Mouse (Mus musculus) E14TG2a.4 (cell line): ENCODE data around the gene H2al1h.
"Not testable (repeated sequence)": the region's sequence is repeated elsewhere in the genome, so short reads cannot be mapped to it uniquely, and the experiment has no call there.

Experiments used
- H3K27me3 ChIP-seq: 2 replicates; pipeline ENCODE4 v1.6.1; 2014; ENCODE audit warnings: low read length, control low read depth; ENCODE audit not compliant: insufficient read depth
- H3K36me3 ChIP-seq: 2 replicates; pipeline ENCODE4 v1.6.1; 2014; ENCODE audit warnings: low read length, control low read depth; ENCODE audit not compliant: insufficient read depth
- H3K4me1 ChIP-seq: replicated peaks from 2 replicates; pipeline ENCODE4 v1.6.1; 2014; ENCODE audit warnings: low read depth, low read length, control low read depth
- H3K4me3 ChIP-seq: replicated peaks from 2 replicates; pipeline ENCODE4 v1.5.1; 2014; ENCODE audit warnings: mild to moderate bottlenecking, low read length
- H3K9me3 ChIP-seq: 2 replicates; pipeline ENCODE4 v1.6.1; 2014; ENCODE audit warnings: low read length, control low read depth
- CTCF ChIP-seq: conservative IDR thresholded peaks from 2 replicates; pipeline ENCODE4 v1.5.1; 2014; ENCODE audit warnings: low read length
- NANOG ChIP-seq: IDR thresholded peaks from 2 replicates; pipeline ENCODE4 v1.6.1; 2014; ENCODE audit warnings: borderline replicate concordance, low read length, mixed read lengths
- POU5F1 ChIP-seq: IDR thresholded peaks from 2 replicates; pipeline ENCODE4 v1.6.1; 2014; ENCODE audit warnings: low read length, borderline replicate concordance

H2al1h gene

DNA sequence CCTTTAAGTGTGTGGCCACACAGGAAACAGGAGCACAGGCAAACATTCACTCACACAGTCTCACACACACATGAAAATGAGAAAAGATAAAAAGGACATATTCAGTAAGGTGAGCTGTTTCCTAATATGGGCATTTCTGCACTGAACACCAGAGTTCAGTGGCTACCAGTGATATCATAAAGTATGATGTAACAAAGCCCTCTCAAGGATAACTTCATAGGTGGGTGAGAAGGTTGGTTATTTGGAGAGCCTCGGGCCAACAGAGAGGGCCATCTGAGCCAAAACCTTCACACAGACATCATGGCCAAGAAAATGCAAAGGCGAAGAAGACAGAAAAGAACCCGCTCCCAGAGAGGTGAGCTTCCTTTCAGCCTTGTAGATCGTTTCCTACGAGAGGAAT lies 3.1 kb downstream of the H2al1h start, which contains the start of gene H2al1i:
H2al1i (plus strand) TSS at position 301 of the 400 bp plus-strand sequence.
- H3K4me1 ChIP-seq, H3K9me3 ChIP-seq, H3K27me3 ChIP-seq, H3K36me3 ChIP-seq, H3K4me3 ChIP-seq: not testable (repeated sequence)

- not testable (repeated sequence) for H3K36me3 ChIP-seq, H3K9me3 ChIP-seq, H3K4me3 ChIP-seq, H3K4me1 ChIP-seq, H3K27me3 ChIP-seq
Observed at GRCm38 (mm10) chrX:11327522-11327921, 6.2 kb downstream of the H2al1h start, which contains the start of gene H2al1j. Gene H2al1j, plus strand, starts transcription at chrX:11327822.

- H3K36me3 ChIP-seq = no peaks in the 10 kb centered on the region
- no peaks in the 10 kb centered on the region for H3K4me1 ChIP-seq
- no peak overlapping the region for H3K4me3 ChIP-seq
- H3K27me3 ChIP-seq = no peaks in the 10 kb centered on the region
- no peak for TF ChIP-seq CTCF
- TF ChIP-seq POU5F1 = no peak
- TF ChIP-seq NANOG = no peak
- H3K9me3 ChIP-seq = no peaks in the 10 kb centered on the region
Observed at GRCm38 (mm10) chrX:11345762-11346161, 24.5 kb downstream of the H2al1h start.

GRCm38 (mm10) chrX:11346756-11347155 lies 25.5 kb downstream of the H2al1h start:
- H3K4me1 ChIP-seq = no peaks in the 10 kb centered on the region
- H3K36me3 ChIP-seq = no peaks in the 10 kb centered on the region
- TF ChIP-seq CTCF (no peak), POU5F1 (no peak), NANOG (no peak)
- H3K27me3 ChIP-seq = no peaks in the 10 kb centered on the region
- H3K9me3 ChIP-seq = no peaks in the 10 kb centered on the region
- H3K4me3 ChIP-seq = no peak overlapping the region

- Histone ChIP-seq H3K36me3 (no peaks in the 10 kb centered on the region), H3K9me3 (no peaks in the 10 kb centered on the region), H3K4me1 (no peaks in the 10 kb centered on the region), H3K4me3 (no peak overlapping the region), H3K27me3 (no peaks in the 10 kb centered on the region)
- TF ChIP-seq NANOG = no peak
- no peak for TF ChIP-seq CTCF
- TF ChIP-seq POU5F1 = no peak
Observed at GRCm38 (mm10) chrX:11360823-11361222, 39.5 kb downstream of the H2al1h start.

- H3K27me3 ChIP-seq = no peaks in the 10 kb centered on the region
- no peaks in the 10 kb centered on the region for H3K36me3 ChIP-seq
- no peak overlapping the region for H3K4me3 ChIP-seq
- no peak for TF ChIP-seq NANOG
- no peak for TF ChIP-seq POU5F1
- no peak for TF ChIP-seq CTCF
- H3K4me1 ChIP-seq = no peaks in the 10 kb centered on the region
- no peaks in the 10 kb centered on the region for H3K9me3 ChIP-seq
Observed at GRCm38 (mm10) chrX:11361261-11361660, 40.0 kb downstream of the H2al1h start.

DNA sequence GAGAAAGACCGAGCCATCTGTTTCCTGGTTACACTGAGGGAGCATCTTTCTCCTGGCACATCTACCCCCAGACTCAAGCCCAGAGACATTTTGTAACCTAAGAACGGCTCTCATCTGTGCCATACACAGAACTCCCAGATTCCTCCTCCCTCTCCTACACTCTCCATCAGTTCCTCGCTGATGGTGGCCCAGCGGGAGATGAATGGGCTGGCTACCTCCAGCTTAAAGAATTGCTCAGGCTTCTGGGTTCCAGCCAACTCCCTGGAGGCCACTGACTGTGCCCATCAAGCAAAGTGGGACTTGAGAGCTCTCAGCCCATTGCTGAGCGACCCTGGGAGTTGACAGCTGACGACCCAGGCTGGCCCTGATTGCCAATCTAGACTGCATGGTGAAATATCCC lies 42.6 kb downstream of the H2al1h start:
- Histone ChIP-seq H3K36me3 (no peaks in the 10 kb centered on the region), H3K9me3 (no peaks in the 10 kb centered on the region), H3K4me3 (no peak overlapping the region), H3K4me1 (no peaks in the 10 kb centered on the region), H3K27me3 (no peaks in the 10 kb centered on the region)
- TF ChIP-seq POU5F1 (no peak), NANOG (no peak), CTCF (no peak)

DNA sequence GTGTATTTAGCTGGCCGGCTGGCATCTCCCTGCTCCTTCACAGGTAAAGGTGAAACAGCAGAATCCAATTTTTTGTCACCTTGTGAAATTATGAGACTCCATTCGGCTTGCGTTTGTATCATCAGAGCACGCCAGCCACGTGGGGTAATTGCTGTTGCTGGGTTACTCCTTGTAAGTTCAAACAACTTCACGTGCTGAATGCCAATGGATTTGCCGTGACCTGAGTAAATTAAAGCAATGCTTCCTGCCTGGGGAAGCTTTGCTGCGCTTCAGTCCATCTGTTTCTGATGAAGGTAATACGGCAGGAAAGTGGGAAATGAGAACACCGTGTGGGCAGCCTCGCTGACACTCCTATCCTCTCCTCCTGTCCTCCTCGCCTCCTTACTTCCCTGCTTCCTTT lies 43.9 kb downstream of the H2al1h start:
- H3K36me3 ChIP-seq = no peaks in the 10 kb centered on the region
- H3K27me3 ChIP-seq = no peaks in the 10 kb centered on the region
- TF ChIP-seq CTCF (no peak), NANOG (no peak)
- H3K4me1 ChIP-seq = no peaks in the 10 kb centered on the region
- no peak overlapping the region for H3K4me3 ChIP-seq
- H3K9me3 ChIP-seq = no peaks in the 10 kb centered on the region
